In genomic region chr1:82243260-82243825, GRCm38 (mm10) we compare ENCODE assay signal across 16 mouse cellular contexts. TPM values are rescaled to one million over a fixed set of nuclear protein-coding genes. Genes with fewer than 3 reads are reported as not detected.
DNase-seq lines count a peak whose midpoint lies in the region; ATAC-seq lines count a peak whose summit lies in the region.
"Had no signal": no experiment of that assay in that cellular context is flagged by ENCODE, and none has a peak within 500 bp of the region (broad histone marks: within the 10 kb centered on the region; RNA-seq: fewer than 3 reads in every experiment).

No protein-coding gene starts in this region.

- H3K9me3 ChIP-seq in intestine, embryonic 15.5 days: no peaks in the 10 kb centered on the region
- H3K9me3 ChIP-seq: embryonic facial prominence, embryonic 13.5 days; lung, embryonic 15.5 days had no signal

- H3K4me2 ChIP-seq in intestine, embryonic 15.5 days (replicated peaks): no peak overlapping the region
- H3K4me2 ChIP-seq: embryonic facial prominence, embryonic 13.5 days; lung, embryonic 15.5 days had no signal

- H3K27ac ChIP-seq in intestine, embryonic 15.5 days: no peak overlapping the region
- H3K27ac ChIP-seq: embryonic facial prominence, embryonic 13.5 days; lung, embryonic 15.5 days had no signal

- peak; percentile 49 for DNase-seq in heart, adult 8-10 months (ENCODE audit: low spot score)
- DNase-seq in heart, postnatal 25 days (ENCODE audit: low spot score): no peak
- peak; percentile 38 to 45 for DNase-seq in right cerebral cortex, postnatal 10 days (ENCODE audit: low spot score in 2 of 2)
- no peak for DNase-seq in right cerebral cortex, adult 18-20 months
- peak; percentile 47 to 54 for DNase-seq in cerebellum, postnatal 36 days
- DNase-seq in lung, postnatal 14 days: no peak
- DNase-seq in testis, postnatal 14 days (ENCODE audit: low spot score): no peak
- DNase-seq: thymus, postnatal 36 days had no signal

- 87% methylated on average over 6 of the region's 6 CpGs for WGBS in intestine, embryonic 15.5 days

- H3K36me3 ChIP-seq in intestine, embryonic 15.5 days: no peaks in the 10 kb centered on the region

- intact Hi-C loops in heart, postnatal 25 days (cut with DNase I): loop anchor here (5.0 kb wide), 1 partner anchor 41 kb away; no protein-coding TSS in a partner anchor

- no peak for ATAC-seq in intestine, embryonic 15.5 days

- no peak overlapping the region for H3K4me3 ChIP-seq in intestine, embryonic 15.5 days (replicated peaks)
- H3K4me3 ChIP-seq: embryonic facial prominence, embryonic 13.5 days; lung, embryonic 15.5 days; myocyte had no signal

- no peak overlapping the region for H3K9ac ChIP-seq in intestine, embryonic 15.5 days
- H3K9ac ChIP-seq: embryonic facial prominence, embryonic 13.5 days; lung, embryonic 15.5 days had no signal

- no peaks in the 10 kb centered on the region for H3K27me3 ChIP-seq in intestine, embryonic 15.5 days (replicated peaks)
- H3K27me3 ChIP-seq: CH12.LX; embryonic facial prominence, embryonic 13.5 days; lung, embryonic 15.5 days had no signal

- no peaks in the 10 kb centered on the region for H3K4me1 ChIP-seq in intestine, embryonic 15.5 days (replicated peaks)

RNA-seq across cellular contexts. Expression of gene Gm9747, which starts 10.4 kb away (rescaled TPM):
- not detected for total RNA-seq in heart, adult 8-10 months (2022)
- not detected for total RNA-seq in heart, postnatal 25 days (2021)
- polyA plus RNA-seq in intestine, embryonic 15.5 days (2015; fragmentation: Nextera tagmentation; extraction: Ambion mirVana): 8.6 and 9.2 TPM in 2 replicates
- total RNA-seq: CH12.LX; heart, postnatal 36 days; left cerebral cortex, postnatal 14 days had no signal
- polyA plus RNA-seq: small intestine, adult 2 months had no signal

RNA-seq across cellular contexts. Expression of gene Irs1, which starts 47.9 kb away (rescaled TPM):
- 10 to 100 TPM; 14.8 to 34.3 (median 24.0) TPM for total RNA-seq in heart, adult 8-10 months (2022)
- 10 to 100 TPM; 44.3 to 49.7 TPM for total RNA-seq in heart, postnatal 25 days (2021)
- 2.7 and 3.3 TPM in 2 replicates for polyA plus RNA-seq in intestine, embryonic 15.5 days (2015; fragmentation: Nextera tagmentation; extraction: Ambion mirVana)
- total RNA-seq: CH12.LX had no signal

Comparison
In these comparisons a context has a peak if more than half of its experiments do, and no peak if none do; other contexts are left out.
1. DNase-seq: peak in heart, adult 8-10 months (single experiment), right cerebral cortex, postnatal 10 days (2 of 2) and cerebellum, postnatal 36 days (2 of 2); none in heart, postnatal 25 days (single experiment), right cerebral cortex, adult 18-20 months (single experiment), lung, postnatal 14 days (single experiment) and testis, postnatal 14 days (single experiment).